Mouse (Mus musculus): Measurements from ENCODE around the gene Pdzk1. TPM values are rescaled to one million over a fixed set of nuclear protein-coding genes. Genes with fewer than 3 reads are reported as not detected.

Gene Pdzk1
- total RNA-seq, 1 experiment from 2014 or later = not detected

- DNase-seq = no peak
Observed at GRCm38 (mm10) chr3:96883690-96884089, 54.6 kb downstream of the Pdzk1 start.

DNA sequence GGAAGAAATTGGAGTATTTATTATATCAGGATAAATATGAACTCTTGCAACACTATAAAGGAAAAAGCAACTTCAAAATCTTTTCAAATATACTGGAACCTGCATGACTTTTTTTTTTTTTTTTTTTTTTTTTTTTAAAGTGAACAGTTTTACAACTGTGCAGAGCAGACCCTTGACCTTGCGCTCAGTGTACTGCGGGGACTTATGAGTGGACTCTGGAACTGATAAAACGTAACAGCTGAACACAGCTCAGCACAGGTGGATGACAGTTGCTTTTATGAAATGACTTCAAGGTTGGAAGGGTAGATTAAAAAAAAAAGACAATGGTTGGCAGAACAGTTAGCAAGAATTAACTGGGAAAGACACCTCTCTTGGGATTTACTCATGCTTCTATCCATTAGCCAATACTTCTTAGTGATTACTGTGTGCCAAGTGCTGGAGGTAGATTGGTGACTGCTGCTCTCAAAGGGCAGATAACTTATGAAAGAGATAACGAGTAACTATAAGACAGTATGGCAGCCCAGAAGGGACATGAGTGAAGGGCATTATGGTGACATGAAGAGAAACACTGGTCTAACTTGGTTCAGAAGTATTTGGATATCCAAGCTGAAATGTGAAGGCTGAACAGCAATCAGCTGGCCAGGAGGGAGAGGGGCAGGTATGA is 73.4 kb downstream of the Pdzk1 start:
- DNase-seq = no peak

GRCm38 (mm10) chr3:96904393-96904792 is 75.3 kb downstream of the Pdzk1 start, which contains the start of gene Gja5:
Gene Gja5, plus strand, starts transcription at chr3:96904693.
- no peak for DNase-seq

GRCm38 (mm10) chr3:96904851-96905541 is 75.9 kb downstream of the Pdzk1 start, which contains the start of gene Gpr89:
Gene Gpr89, minus strand, starts transcription at chr3:96905346.
- DNase-seq = peak; percentile 96

DNA sequence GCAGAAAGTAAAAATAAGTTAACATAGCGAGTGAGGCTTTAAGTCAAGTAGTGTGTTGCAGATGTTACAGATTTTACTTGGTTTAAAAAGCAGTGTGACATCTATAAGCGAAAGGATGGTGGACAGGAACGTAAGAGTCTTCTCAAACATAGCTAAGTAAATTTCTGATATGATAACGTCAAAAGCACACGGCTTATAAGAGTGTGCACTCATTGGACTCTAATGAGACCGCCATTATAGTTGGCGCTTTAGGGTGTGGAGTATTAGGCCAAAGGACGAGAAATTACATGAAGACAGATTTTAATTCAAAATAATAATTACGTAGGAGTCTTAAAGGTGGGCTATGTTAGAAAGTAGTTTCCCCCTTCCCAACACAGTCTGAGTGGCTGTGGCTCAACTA is 76.5 kb downstream of the Pdzk1 start:
- DNase-seq = no peak

Other genes starting within 250 kb of the Pdzk1 start
- gene Polr3gl, start 235.1 kb upstream of the Pdzk1 start, total RNA-seq (2021) = 37.7 and 44.9 TPM in 2 replicates
- gene Ankrd34a, start 232.6 kb upstream of the Pdzk1 start, total RNA-seq (2021) = 0.71 and 0.97 TPM in 2 replicates
- 32.9 and 50.0 TPM in 2 replicates for gene Lix1l, start 228.1 kb upstream of the Pdzk1 start, total RNA-seq (2021)
- 72.9 and 97.5 TPM in 2 replicates for gene Rbm8a, start 199.4 kb upstream of the Pdzk1 start, total RNA-seq (2021)
- gene Pex11b, start 193.9 kb upstream of the Pdzk1 start, total RNA-seq (2021) = 41.6 and 58.7 TPM in 2 replicates
- gene Gm42957, start 193.8 kb upstream of the Pdzk1 start, total RNA-seq (2021) = 0.55 and 0.71 TPM in 2 replicates
- gene Itga10, start 183.7 kb upstream of the Pdzk1 start, total RNA-seq (2021) = 1.9 and 2.0 TPM in 2 replicates
- 2.3 and 3.2 TPM in 2 replicates for gene Ankrd35, start 159.2 kb upstream of the Pdzk1 start, total RNA-seq (2021)
- 27.6 and 33.1 TPM in 2 replicates for gene Pias3, start 132.9 kb upstream of the Pdzk1 start, total RNA-seq (2021)
- 0.67 TPM in 1 of 2 replicates, not detected in the other for gene Nudt17, start 120.7 kb upstream of the Pdzk1 start, total RNA-seq (2021)
- gene Polr3c, start 101.7 kb upstream of the Pdzk1 start, total RNA-seq (2021) = 27.5 and 32.4 TPM in 2 replicates
- 36.7 and 37.2 TPM in 2 replicates for gene Rnf115, start 101.6 kb upstream of the Pdzk1 start, total RNA-seq (2021)
- not detected in 2 replicates for gene Cd160, start 67 bp downstream of the Pdzk1 start, total RNA-seq (2021)
- 1.2 TPM in 2 replicates for gene Gja5, start 75.4 kb downstream of the Pdzk1 start, total RNA-seq (2021)
- 25.6 and 35.8 TPM in 2 replicates for gene Gpr89, start 76.1 kb downstream of the Pdzk1 start, total RNA-seq (2021)
- gene Gja8, start 96.7 kb downstream of the Pdzk1 start, total RNA-seq (2021) = not detected in 2 replicates